In the genomic region with DNA sequence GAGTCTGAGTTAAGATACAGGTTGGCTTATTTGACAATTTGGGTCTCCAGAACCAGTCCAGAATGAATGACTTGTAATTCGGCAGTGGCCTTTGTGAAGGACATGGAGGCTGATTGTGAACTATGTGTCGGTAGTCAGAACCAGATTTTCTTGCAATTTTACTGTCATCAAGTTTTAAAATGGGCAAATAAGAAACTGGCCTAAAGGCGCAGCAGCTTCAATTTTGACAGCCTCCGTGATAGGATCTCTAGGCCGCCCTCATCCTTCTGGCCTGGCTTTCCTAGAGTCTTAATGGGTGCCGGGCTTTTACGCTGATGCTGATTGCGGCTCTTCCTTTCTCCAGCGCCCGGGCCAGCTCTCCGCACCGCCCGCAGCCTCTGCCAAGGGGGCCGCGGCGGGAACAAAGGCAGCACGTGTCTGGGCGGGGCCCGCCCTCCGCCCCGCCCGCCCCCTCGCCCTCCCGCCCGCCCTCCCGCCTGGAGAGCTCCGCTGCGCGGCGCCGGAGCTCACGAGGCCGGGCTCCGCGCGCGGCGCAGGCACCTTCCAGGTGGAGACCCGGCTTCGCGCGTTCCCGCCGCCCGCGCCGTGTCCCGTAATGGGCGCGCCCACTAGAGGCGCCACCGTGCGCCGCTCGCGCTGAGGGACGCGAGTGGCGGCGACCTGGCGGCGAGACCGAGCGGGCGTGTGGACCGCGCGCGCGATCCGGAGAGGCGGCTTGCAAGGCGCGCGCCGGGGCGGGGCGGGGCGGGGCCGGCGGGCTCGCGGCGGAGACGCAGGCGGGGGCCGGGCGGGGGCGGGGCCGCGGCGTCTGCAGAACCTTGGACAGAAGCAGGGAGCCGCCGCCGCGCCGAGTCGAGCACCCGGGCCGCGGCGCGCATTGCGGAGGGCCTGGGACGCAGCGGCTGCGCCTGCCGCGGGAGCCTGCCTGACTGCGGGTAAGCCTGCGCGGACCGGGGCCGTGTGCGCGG, we compare ENCODE assay signal across 8 mouse cellular contexts. TPM values are rescaled to one million over a fixed set of nuclear protein-coding genes. Genes with fewer than 3 reads are reported as not detected.
A peak's percentile ranks its signal among the peaks of the same experiment; 100 is the strongest.
DNase-seq lines count a peak whose midpoint lies in the region; ATAC-seq lines count a peak whose summit lies in the region.

A gene (plus strand): TSS at position 802 of the 968 bp plus-strand sequence.

- peak within 1 kb of the TSS; percentile 79 for H3K4me3 ChIP-seq in lung, embryonic 16.5 days (ENCODE audit: low read length)

- peak within 1 kb of the TSS; percentile 99 for H3K4me2 ChIP-seq in lung, embryonic 16.5 days (ENCODE audit: low read depth, low read length)

- H3K27ac ChIP-seq in lung, embryonic 16.5 days (ENCODE audit: low read length), result peak within 1 kb of the TSS; percentile 77

- DNase-seq in NIH3T3 (ENCODE audit: low read depth), result peak; percentile 95
- peak; percentile 94 for DNase-seq in cerebellum, adult 8-10 months
- peak; percentile 92 for DNase-seq in forelimb bud, embryonic 11.5 days (ENCODE audit: low read depth, low spot score)
- peak; percentile 93 for DNase-seq in layer of hippocampus, adult 9-11 months
- DNase-seq in ovary, postnatal 10 days (ENCODE audit: low spot score), result peak; percentile 69
- DNase-seq in thymus, postnatal 0 days (ENCODE audit: low spot score), result peak; percentile 97

- peak within 1 kb of the TSS; percentile 77 for H3K9ac ChIP-seq in lung, embryonic 16.5 days (ENCODE audit: low read length)

- peak; percentile 38 to 68 for ATAC-seq in hematopoietic stem cell, adult 5-6 weeks (replicated peaks in 1 of 2; ENCODE audit: insufficient read depth in 1 of 2, low FRiP score in 2 of 2, low TSS enrichment in 1 of 2, low read depth in 1 of 2, poor library complexity in 2 of 2, severe bottlenecking in 2 of 2)
- peak; percentile 92 for ATAC-seq in lung, embryonic 16.5 days (ENCODE audit: low read depth)

- H3K4me1 ChIP-seq in lung, embryonic 16.5 days (replicated peaks; ENCODE audit: control insufficient read depth, insufficient read depth, low read length), result peaks cover 23% of the 10 kb centered on the region

- peaks cover 4% of the 10 kb centered on the region; the same call in 1 of the 2 replicates for H3K27me3 ChIP-seq in lung, embryonic 16.5 days (ENCODE audit: control insufficient read depth, insufficient read depth, low read depth, low read length)

- WGBS in lung, embryonic 16.5 days, result under 1% methylated on average over 60 of the region's 116 CpGs

- no peaks in the 10 kb centered on the region for H3K9me3 ChIP-seq in lung, embryonic 16.5 days (ENCODE audit: control insufficient read depth, low read length)

- peaks cover 10% of the 10 kb centered on the region for H3K36me3 ChIP-seq in lung, embryonic 16.5 days (ENCODE audit: control insufficient read depth, insufficient read depth, low read length)

RNA-seq across cellular contexts. Expression of the gene that starts here (rescaled TPM):
- 1.1 and 4.3 TPM in 2 replicates for total RNA-seq in hematopoietic stem cell, adult 5-6 weeks (2017)
- 0.67 and 0.79 TPM in 2 replicates for polyA plus RNA-seq in lung, embryonic 16.5 days (2015; fragmentation: Nextera tagmentation; extraction: Ambion mirVana)
- polyA plus RNA-seq in thymus, postnatal 0 days (2015; fragmentation: Nextera tagmentation; extraction: Ambion mirVana), result 1.2 and 1.7 TPM in 2 replicates

Comparison
In these comparisons a context has a peak if more than half of its experiments do, and no peak if none do; other contexts are left out.
1. Peak in every context shown above with its lines: DNase-seq, ATAC-seq, H3K4me3 ChIP-seq and H3K27ac ChIP-seq.
2. Peak in ATAC-seq, H3K4me3 ChIP-seq, H3K27ac ChIP-seq, H3K9ac ChIP-seq and H3K4me2 ChIP-seq in lung, embryonic 16.5 days; RNA of the gene not detected or under 1 TPM.